Mouse (Mus musculus) right cerebral cortex, postnatal 36 days (tissue): Measurements from ENCODE around the gene Dennd2c.
A peak's percentile ranks its signal among the peaks of the same experiment; 100 is the strongest.
"Not testable (repeated sequence)": the region's sequence is repeated elsewhere in the genome, so short reads cannot be mapped to it uniquely, and the experiment has no call there.

Source experiments
- DNase-seq, 2 experiments: peaks; one replicate each; pipeline ENCODE4 v3.0.0; 2022; ENCODE audit warnings: low spot score in 2 of 2, mixed read lengths in 1 of 2

Dennd2c gene

GRCm38 (mm10) chr3:103169771-103170170 lies 67.4 kb downstream of the Dennd2c start:
- peak; percentile 50 to 64 for DNase-seq

GRCm38 (mm10) chr3:103171505-103172267 lies 69.3 kb downstream of the Dennd2c start, which contains the start of gene Bcas2:
Gene Bcas2, plus strand, starts transcription at chr3:103171655.
- DNase-seq = peak; percentile 97

- no peak for DNase-seq
Measured at GRCm38 (mm10) chr3:103172615-103173014, 70.2 kb downstream of the Dennd2c start.

- no peak for DNase-seq
Measured at GRCm38 (mm10) chr3:103176740-103177139, 74.3 kb downstream of the Dennd2c start.

- DNase-seq = no peak
Measured at GRCm38 (mm10) chr3:103179527-103179926, 77.1 kb downstream of the Dennd2c start.

- DNase-seq = no peak
Measured at GRCm38 (mm10) chr3:103181171-103181570, 78.8 kb downstream of the Dennd2c start.

GRCm38 (mm10) chr3:103182821-103183220 lies 80.4 kb downstream of the Dennd2c start:
- no peak for DNase-seq

- not testable (repeated sequence) for DNase-seq
Measured at GRCm38 (mm10) chr3:103184467-103184866, 82.1 kb downstream of the Dennd2c start.

GRCm38 (mm10) chr3:103188451-103188850 lies 86.0 kb downstream of the Dennd2c start:
- no peak for DNase-seq

DNA sequence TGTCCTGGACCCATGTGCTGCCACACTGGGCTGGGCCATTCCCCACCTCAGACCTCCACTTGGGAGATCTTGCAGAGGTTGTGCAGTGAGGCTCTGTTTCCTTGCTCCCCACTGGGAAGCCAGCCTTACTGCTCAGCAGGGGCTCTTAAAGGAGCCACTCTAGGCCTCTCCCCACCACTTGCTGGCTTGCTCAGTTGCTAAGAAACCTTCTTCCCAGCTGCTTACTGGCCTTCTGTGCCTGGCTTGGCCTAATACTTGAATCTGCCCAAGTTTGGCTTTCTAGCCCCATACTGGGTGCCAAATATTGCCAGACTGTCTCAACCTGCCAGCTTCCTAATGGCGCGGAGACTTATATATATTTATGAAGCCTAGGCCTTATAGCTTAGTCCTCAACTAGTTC lies 86.5 kb downstream of the Dennd2c start:
- no peak for DNase-seq

DNA sequence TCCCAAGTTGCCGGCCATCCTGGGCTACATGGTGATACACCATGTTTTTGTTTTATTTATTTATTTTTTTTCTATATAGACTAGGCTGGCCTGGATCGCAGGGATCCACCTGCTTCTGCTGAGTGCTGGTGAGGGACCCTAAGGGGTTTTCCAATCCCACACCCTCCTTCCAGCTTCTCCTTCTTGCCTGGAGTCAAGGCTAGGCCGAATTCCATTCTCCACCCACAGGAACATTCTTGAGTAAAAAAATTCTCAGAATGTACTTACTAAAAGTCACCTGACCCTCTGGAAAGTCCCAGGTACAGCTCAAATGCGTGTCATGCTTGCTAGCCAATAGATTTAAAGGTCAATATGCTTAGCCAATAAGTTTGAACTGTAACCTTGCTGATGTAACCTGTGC lies 89.8 kb downstream of the Dennd2c start:
- DNase-seq = no peak

DNA sequence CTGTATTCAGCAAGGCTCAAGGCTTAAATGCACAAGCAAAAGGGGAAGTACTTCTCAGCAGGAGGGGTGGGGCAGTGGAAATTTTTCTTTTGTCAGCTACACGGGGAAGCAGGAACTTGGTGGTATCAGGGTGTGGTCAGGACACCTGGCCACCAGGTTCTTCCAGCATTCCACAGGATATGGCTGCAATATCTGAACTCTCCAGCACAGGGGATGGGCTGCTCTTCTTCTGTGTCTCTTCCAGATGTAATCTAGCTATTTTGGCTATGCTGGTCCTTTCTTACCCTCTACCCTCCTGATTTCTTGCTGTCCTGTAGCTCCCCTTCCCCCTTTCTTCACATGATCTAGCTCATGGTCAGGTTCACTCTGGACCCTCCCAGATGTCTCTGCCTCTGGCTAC lies 90.8 kb downstream of the Dennd2c start:
- no peak for DNase-seq

DNA sequence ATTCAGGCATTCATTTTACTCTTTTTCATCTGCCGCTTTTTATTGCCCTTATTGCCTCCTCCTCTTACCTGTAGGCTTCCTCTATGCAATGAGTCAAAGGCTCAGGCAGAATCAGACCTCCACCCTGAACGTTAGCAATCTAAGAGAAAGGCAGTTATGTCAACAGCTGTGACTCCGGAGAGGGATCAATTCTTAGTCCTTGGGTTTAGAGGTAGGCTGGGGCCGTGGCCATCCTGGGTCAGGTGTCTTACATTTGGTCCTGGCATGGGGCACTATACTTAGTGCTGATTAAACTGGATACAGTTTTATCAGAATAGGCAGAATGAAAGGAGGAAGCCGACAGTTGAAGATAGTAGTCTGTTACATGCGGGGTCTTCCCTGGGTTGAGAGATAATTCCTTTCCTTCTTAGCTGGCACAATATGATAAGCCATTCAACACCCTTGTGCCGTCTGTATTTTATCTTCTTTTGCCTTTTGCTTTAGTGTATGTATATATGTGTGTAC lies 94.0 kb downstream of the Dennd2c start:
- no peak for DNase-seq

GRCm38 (mm10) chr3:103199386-103199785 lies 97.0 kb downstream of the Dennd2c start:
- DNase-seq = no peak

DNA sequence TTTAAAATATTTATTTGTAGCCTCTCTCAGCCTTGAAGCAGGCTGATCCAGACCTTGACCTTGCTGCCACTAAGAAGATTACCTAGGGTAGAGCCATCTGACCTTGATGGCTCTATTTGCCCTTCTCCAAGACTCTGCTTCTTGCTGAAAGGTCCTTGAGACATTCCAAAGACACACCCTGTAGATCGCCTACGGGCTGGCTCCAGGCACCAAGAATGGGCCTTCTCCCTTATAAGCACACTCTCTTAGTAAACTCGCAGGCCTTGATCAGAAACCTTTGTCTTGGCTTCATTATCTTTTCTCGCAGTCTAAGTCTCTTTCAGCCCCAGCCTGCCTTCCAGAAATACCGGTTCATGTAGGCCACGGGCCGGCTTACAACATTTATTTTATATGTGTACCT lies 98.7 kb downstream of the Dennd2c start:
- not testable (repeated sequence) for DNase-seq

- no peak for DNase-seq
Measured at GRCm38 (mm10) chr3:103203554-103203953, 101.2 kb downstream of the Dennd2c start.

DNA sequence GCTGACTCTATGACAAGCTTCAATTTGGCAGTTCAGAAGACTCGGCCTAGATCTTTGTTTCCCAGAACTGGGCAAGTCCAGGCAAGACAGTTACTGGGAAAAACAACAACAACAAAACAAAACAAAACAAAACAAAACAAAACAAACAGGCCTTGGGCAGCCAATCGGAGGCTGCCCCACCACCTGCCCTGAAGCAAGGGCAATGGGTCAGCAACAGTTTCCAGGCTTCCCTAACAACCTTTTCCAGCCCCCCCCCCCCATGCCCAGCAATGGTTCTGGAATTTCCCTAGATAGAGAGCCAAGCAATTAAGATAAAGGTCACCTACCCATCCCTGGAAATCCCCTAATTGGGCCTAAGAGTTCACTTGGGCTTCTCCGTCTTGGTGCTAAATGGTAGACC lies 102.0 kb downstream of the Dennd2c start:
- no peak for DNase-seq

- DNase-seq = no peak
Measured at GRCm38 (mm10) chr3:103206393-103206792, 104.0 kb downstream of the Dennd2c start.

DNA sequence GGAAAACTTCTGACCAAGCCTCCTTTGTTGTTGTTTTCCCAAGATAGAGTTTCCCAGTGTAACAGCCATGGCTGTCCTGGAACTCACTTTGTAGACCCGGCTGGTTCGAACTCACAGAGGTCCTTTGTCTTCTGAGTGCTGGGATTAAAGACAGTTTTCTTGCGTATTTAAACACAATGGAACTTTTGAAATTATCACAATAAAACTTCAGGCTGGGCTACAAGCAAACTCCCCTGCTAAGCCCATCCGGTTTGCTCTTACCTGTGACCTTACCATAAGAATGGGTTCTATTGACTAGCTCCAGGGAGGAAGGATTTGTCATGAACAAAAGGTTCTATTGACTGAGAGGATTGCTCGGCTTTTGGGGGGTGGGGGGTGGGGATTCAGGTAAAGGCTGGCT lies 105.3 kb downstream of the Dennd2c start:
- no peak for DNase-seq

DNA sequence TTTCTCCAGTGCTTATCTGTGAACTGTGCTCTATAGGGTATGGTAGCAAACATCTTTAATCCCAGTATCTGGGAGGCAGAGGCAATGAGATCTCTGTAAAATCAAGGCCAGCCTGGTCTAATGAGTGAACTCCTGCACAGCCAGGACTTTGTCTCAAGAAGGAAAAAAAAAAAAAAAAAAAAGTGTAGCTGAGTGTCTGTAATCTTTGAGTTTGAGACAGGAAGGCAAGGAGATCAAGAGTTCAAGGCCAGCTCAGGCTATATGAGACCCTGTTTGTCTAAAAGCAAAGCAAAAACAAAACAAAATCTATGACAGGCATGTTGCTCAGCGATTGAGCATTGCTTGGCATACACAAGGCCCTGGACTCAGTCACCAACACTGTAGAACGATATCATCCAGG lies 105.8 kb downstream of the Dennd2c start:
- DNase-seq = no peak

- DNase-seq = no peak
Measured at GRCm38 (mm10) chr3:103211101-103211500, 108.7 kb downstream of the Dennd2c start.

GRCm38 (mm10) chr3:103212142-103212541 lies 109.7 kb downstream of the Dennd2c start:
- no peak for DNase-seq

GRCm38 (mm10) chr3:103213537-103213936 lies 111.1 kb downstream of the Dennd2c start:
- DNase-seq = no peak
